Mouse (Mus musculus) intestine, postnatal 0 days (tissue): Measurements from ENCODE around the gene Ankrd44. TPM values are rescaled to one million over a fixed set of nuclear protein-coding genes. Genes with fewer than 3 reads are reported as not detected.

Experiments
- ATAC-seq: fragments of 200-750 bp; cut with Nextera tagmentation; 2 replicates; pipeline ENCODE4 v1.8.0; 2017; ENCODE audit warnings: mild to moderate bottlenecking, moderate TSS enrichment, moderate library complexity
- H3K27ac ChIP-seq: fragments of 300-500 bp; sonication (generic); 2 replicates; pipeline ENCODE4 v1.5.1; 2014; ENCODE audit warnings: mild to moderate bottlenecking, low read depth, low read length, moderate library complexity
- H3K27me3 ChIP-seq: fragments of 300-500 bp; sonication (generic); replicated peaks from 2 replicates; pipeline ENCODE4 v1.6.1; 2014; ENCODE audit warnings: low read length, mixed read lengths; ENCODE audit not compliant: control insufficient read depth, insufficient read depth
- H3K36me3 ChIP-seq: fragments of 300-500 bp; sonication (generic); 2 replicates; pipeline ENCODE4 v1.6.1; 2014; ENCODE audit warnings: mild to moderate bottlenecking, moderate library complexity; ENCODE audit not compliant: control insufficient read depth, insufficient read depth
- H3K4me1 ChIP-seq: fragments of 300-500 bp; sonication (generic); replicated peaks from 2 replicates; pipeline ENCODE4 v1.6.1; 2014; ENCODE audit warnings: antibody characterized with exemption, low read length, mixed read lengths; ENCODE audit not compliant: control insufficient read depth, insufficient read depth
- H3K4me2 ChIP-seq: fragments of 300-500 bp; sonication (generic); replicated peaks from 2 replicates; pipeline ENCODE4 v1.6.1; 2014; ENCODE audit warnings: low read depth, mild to moderate bottlenecking, moderate library complexity
- H3K4me3 ChIP-seq: fragments of 300-500 bp; sonication (generic); 2 replicates; pipeline ENCODE4 v1.5.1; 2014; ENCODE audit warnings: low read depth, low read length
- H3K9ac ChIP-seq: fragments of 300-500 bp; sonication (generic); 2 replicates; pipeline ENCODE4 v1.6.1; 2014; ENCODE audit warnings: mild to moderate bottlenecking, low read depth, low read length
- H3K9me3 ChIP-seq: fragments of 300-500 bp; sonication (generic); 2 replicates; pipeline ENCODE4 v1.6.1; 2016; ENCODE audit warnings: mixed run types; ENCODE audit not compliant: control insufficient read depth
- CTCF ChIP-seq: sonication (generic); IDR thresholded peaks from 2 replicates; pipeline ENCODE4 v1.5.1; 2016; ENCODE audit warnings: low read depth, mild to moderate bottlenecking, control low read depth, antibody characterized with exemption, moderate library complexity
- WGBS: fragments of 180-500 bp; shearing (Covaris S2); extraction: QIAGEN DNeasy Blood & Tissue Kit; methylation state at CpG from one replicate; pipeline ENCODE4 v1.1.7; 2014; 5-methylcytosine and 5-hydroxymethylcytosine counted together
- polyA plus RNA-seq: library from polyadenylated mRNA; unstranded; fragments of >200 nt; fragmentation: Nextera tagmentation; extraction: Ambion mirVana; gene quantifications from 2 replicates; pipeline ENCODE4 v1.2.1, GENCODE M21; 2015

Ankrd44 gene
- polyA plus RNA-seq, 1 experiment from 2014 or later = 5.5 TPM

GRCm38 (mm10) chr1:54882856-54883467 is 43.2 kb downstream of the Ankrd44 start:
- no peak for ATAC-seq
- no peak overlapping the region for H3K4me3 ChIP-seq

GRCm38 (mm10) chr1:54881523-54881922 is 44.7 kb downstream of the Ankrd44 start:
- H3K4me2 ChIP-seq = no peak overlapping the region
- no peak for ATAC-seq

More at GRCm38 (mm10) chr1:54882856-54883467, 43.2 kb downstream of the Ankrd44 start:
- H3K9me3 ChIP-seq = no peaks in the 10 kb centered on the region
- 61% methylated on average over 2 of the region's 2 CpGs for WGBS
- no peak for TF ChIP-seq CTCF
- no peaks in the 10 kb centered on the region for H3K36me3 ChIP-seq
- H3K4me1 ChIP-seq = no peaks in the 10 kb centered on the region
- no peak overlapping the region for H3K27ac ChIP-seq
- no peaks in the 10 kb centered on the region for H3K27me3 ChIP-seq
- H3K4me2 ChIP-seq = no peak overlapping the region
- no peak overlapping the region for H3K9ac ChIP-seq

DNA sequence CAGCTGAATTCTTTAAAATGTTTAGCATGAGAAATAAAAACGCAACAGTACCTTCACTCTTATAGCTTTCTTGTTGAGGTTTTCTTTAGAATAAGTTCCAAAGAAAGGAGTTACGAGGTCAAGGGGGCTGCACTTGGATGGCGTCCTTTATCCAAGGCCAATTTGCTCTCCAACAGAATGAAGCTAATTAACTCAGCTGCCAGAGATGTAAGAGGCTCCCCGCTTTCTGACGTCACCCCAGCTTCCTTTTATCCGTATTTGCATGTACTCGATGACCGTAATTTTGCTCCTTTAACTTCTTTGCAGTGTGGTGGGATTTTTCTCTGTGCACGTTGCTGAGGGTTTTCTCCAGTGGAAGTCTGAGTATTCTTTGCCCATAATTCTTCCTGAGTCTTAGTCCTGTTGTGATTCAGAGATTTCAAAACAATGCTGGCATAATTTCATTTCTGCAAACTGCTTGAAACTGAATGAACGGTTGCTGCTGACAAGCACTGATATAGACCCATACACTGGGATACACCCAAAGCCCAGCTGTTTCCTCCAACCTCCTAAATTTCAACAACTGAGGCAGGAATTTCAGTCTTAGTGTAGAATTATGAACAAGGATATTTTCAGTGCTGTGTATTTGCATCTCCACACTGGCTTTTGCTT is 48.6 kb downstream of the Ankrd44 start:
- no peaks in the 10 kb centered on the region for H3K4me1 ChIP-seq
- H3K4me2 ChIP-seq = no peak overlapping the region
- no peaks in the 10 kb centered on the region for H3K9me3 ChIP-seq
- H3K36me3 ChIP-seq = no peaks in the 10 kb centered on the region
- no peaks in the 10 kb centered on the region for H3K27me3 ChIP-seq
- H3K4me3 ChIP-seq = no peak overlapping the region
- H3K9ac ChIP-seq = no peak overlapping the region
- 82% methylated on average over 10 of the region's 10 CpGs for WGBS
- no peak for TF ChIP-seq CTCF
- ATAC-seq = no peak
- no peak overlapping the region for H3K27ac ChIP-seq

More at GRCm38 (mm10) chr1:54881523-54881922, 44.7 kb downstream of the Ankrd44 start:
- no peaks in the 10 kb centered on the region for H3K36me3 ChIP-seq
- no peaks in the 10 kb centered on the region for H3K9me3 ChIP-seq
- H3K4me3 ChIP-seq = no peak overlapping the region
- no peak for TF ChIP-seq CTCF
- H3K27ac ChIP-seq = no peak overlapping the region
- 76% methylated on average over 3 of the region's 3 CpGs for WGBS
- no peaks in the 10 kb centered on the region for H3K4me1 ChIP-seq
- no peak overlapping the region for H3K9ac ChIP-seq
- no peaks in the 10 kb centered on the region for H3K27me3 ChIP-seq

- no peak for ATAC-seq
- 89% methylated on average over 5 of the region's 5 CpGs for WGBS
These were observed 49.2 kb downstream of the Ankrd44 start for GRCm38 (mm10) chr1:54877014-54877413.

DNA sequence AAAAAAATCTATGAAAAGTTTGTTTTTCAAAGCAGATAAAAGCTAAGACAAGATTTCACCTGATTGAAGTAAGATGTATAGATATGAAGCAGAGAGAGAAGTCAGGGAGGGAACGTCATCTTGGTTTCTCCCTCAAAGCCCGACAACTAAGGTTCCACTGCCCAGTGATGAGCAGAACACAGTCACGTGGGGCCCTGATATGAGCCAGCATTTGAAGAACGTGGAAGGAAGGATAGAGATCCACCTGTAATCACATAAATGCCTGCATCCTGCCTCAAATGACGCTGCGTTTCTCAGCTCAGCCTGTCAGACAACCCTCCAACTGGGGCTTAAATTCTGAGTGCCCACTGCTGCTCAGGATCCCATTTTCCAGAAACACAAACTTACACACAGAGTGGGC is 52.1 kb downstream of the Ankrd44 start:
- H3K4me2 ChIP-seq = no peak overlapping the region
- no peak overlapping the region for H3K27ac ChIP-seq
- ATAC-seq = no peak
- TF ChIP-seq CTCF = no peak
- no peak overlapping the region for H3K9ac ChIP-seq
- H3K4me1 ChIP-seq = no peaks in the 10 kb centered on the region
- H3K27me3 ChIP-seq = no peaks in the 10 kb centered on the region
- no peak overlapping the region for H3K4me3 ChIP-seq
- H3K9me3 ChIP-seq = no peaks in the 10 kb centered on the region
- WGBS = 82% methylated on average over 6 of the region's 6 CpGs
- no peaks in the 10 kb centered on the region for H3K36me3 ChIP-seq

More at GRCm38 (mm10) chr1:54877014-54877413, 49.2 kb downstream of the Ankrd44 start:
- Histone ChIP-seq H3K4me2 (no peak overlapping the region), H3K4me1 (no peaks in the 10 kb centered on the region), H3K27ac (no peak overlapping the region), H3K36me3 (no peaks in the 10 kb centered on the region), H3K9ac (no peak overlapping the region), H3K4me3 (no peak overlapping the region), H3K9me3 (no peaks in the 10 kb centered on the region), H3K27me3 (no peaks in the 10 kb centered on the region)
- no peak for TF ChIP-seq CTCF

- H3K27me3 ChIP-seq = no peaks in the 10 kb centered on the region
- WGBS = 61% methylated on average over 9 of the region's 9 CpGs
- no peaks in the 10 kb centered on the region for H3K4me1 ChIP-seq
- no peaks in the 10 kb centered on the region for H3K9me3 ChIP-seq
- H3K9ac ChIP-seq = no peak overlapping the region
- H3K4me3 ChIP-seq = no peak overlapping the region
- no peak for TF ChIP-seq CTCF
- H3K4me2 ChIP-seq = no peak overlapping the region
- ATAC-seq = no peak
- no peaks in the 10 kb centered on the region for H3K36me3 ChIP-seq
- H3K27ac ChIP-seq = no peak overlapping the region
These were observed 53.1 kb downstream of the Ankrd44 start for GRCm38 (mm10) chr1:54872857-54873616.
